Mouse (Mus musculus) megakaryocyte progenitor cell, adult 5-6 weeks (primary cell): ENCODE measurements around the gene Elfn2. TPM values are rescaled to one million over a fixed set of nuclear protein-coding genes. Genes with fewer than 3 reads are reported as not detected.

Source experiments
- ATAC-seq: replicated peaks from 2 replicates; pipeline ENCODE4 v1.8.0; 2016; ENCODE audit warnings: mild to moderate bottlenecking, moderate TSS enrichment, inconsistent platforms; ENCODE audit not compliant: poor library complexity
- total RNA-seq, 2 experiments: library from RNA; stranded (forward) in 1 of 2; stranded (reverse) in 1 of 2; fragments of 157-497, 149-512 nt in 1 of 2; fragments of 200-1000 nt in 1 of 2; gene quantifications; 2 replicates each; pipeline versions ENCODE4 v1.2.3 to v1.2.4; 2015 to 2017

The Elfn2 gene
- total RNA-seq (2015) (not detected in 2 replicates), total RNA-seq (2017) (0.04 TPM in 1 of 2 replicates, not detected in the other)

DNA sequence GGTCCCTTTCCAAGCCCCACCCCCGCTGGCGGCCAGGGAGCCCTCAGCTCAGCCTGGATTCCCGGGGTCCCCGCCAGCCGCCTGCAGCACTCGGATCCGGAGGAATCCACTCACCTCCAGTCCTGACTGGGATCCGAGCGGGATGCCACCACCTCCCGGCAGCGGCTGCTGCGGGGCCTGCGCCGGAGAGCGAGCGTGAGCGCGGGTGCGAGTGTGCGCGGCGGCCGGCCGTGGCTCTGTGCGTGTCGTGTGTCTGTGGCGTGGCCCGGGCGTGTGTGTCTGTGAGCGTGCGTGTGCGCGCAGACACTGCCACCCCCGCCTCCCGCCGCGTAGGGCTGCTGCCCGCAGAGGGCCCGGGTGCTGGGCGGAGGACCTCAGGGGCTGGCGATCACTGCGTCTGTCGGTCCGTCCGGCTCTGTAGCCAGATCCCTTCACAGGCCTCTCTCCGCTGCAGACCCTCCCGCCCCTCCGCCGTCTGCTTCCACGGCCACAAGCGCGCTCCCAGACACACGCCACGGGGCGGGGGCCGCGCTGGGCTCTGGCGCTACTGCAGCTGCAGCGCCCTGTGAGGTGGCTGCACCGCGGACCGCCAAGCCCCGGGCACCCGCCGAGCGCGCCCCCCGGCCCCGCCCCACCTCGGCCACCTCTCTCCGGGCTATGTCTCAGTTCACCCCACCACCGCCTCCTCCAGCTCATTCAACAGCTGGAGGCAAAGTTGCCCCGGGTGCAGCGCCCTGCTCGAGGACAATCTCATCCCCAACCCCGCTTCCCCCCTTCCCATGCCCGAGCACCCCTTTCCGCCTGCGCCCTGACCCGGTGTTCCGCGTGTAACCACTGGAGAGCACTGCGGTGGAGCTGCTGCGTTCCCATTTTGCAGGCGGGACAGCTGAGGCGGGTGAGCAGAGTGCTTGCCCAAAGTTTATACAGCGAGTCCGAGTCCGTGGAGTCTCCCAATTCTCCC, at the start of gene Elfn2:
Gene Elfn2 (minus strand): TSS at position 482 of the 961 bp plus-strand sequence.
- no peak for ATAC-seq

DNA sequence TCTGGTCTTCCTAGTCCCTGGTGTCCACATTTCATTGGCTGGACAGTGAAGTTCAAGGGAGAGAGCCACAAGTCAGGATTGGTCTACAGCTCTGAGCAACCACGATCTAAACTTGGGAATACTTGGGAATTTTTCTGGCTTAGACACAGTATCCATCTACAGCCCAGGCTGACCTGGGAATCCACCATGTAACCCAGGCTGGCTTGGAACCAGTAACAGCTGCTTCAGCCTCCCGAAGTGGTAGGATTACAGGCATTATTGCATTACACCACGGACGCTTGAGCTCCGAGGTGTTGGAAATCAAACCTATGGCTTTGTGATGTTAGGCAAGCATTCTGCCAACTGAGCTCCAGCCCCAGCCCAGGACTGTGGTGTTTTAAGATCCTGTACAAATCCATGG, 45.1 kb upstream of the Elfn2 start:
- ATAC-seq: no peak

DNA sequence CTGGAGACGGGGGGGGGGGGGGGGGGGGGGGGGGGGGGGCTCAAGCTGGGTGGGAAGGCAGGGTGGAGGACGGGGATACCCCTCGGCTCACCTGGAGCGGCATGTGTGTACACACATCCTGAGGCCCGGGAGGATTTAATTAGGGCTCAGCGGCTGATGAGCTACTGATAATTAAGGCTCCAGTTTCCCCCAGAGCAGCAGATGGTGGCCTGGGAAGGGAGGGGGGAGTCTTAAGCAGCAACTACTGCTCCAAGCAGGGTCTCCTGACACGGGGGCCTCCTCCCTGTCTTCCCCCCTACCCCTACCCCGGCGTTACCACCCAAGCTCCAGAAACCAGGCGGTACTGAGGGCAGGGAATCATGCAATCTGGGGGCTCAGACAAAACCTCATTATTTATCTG, 44.6 kb upstream of the Elfn2 start:
- no peak for ATAC-seq

DNA sequence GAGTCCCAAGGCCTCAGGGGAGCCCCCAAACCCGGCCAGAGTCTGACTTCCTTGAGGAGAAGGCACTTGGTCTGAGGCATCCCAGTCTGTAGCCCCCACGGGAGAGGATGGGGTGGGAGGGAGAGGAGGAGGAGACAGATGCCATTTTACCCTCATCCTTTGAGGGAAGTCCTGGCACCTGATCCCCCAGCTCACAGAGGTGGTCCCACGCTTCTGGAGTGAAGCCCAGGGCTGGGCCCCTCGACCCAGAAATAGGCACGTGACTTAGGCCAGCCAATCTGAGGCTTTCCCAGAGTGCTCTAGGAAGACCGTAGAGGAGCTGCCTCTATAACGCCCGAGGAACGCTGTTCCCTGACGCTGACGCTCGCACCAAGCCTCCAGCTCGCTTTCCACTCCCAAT, 42.5 kb upstream of the Elfn2 start:
- ATAC-seq: no peak

DNA sequence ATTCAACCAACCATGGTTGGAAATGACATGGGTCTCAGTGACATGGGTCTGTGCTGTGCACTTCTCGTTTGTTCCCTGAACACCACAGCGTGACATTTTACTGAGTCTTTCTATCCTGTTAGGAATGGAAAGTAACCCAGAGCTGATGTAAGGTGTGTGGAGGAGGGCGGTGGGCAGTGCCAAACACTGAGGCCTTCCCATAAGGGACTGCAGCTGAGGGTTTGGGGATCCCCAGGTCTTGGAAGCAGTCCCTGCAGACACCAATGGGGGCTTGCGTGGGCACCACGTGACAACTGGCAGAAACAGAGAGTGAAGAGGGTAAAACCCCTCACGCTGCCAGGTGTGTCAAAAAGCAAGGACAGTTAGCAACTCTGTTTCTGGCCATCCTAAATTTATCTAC, 39.6 kb upstream of the Elfn2 start:
- no peak for ATAC-seq

DNA sequence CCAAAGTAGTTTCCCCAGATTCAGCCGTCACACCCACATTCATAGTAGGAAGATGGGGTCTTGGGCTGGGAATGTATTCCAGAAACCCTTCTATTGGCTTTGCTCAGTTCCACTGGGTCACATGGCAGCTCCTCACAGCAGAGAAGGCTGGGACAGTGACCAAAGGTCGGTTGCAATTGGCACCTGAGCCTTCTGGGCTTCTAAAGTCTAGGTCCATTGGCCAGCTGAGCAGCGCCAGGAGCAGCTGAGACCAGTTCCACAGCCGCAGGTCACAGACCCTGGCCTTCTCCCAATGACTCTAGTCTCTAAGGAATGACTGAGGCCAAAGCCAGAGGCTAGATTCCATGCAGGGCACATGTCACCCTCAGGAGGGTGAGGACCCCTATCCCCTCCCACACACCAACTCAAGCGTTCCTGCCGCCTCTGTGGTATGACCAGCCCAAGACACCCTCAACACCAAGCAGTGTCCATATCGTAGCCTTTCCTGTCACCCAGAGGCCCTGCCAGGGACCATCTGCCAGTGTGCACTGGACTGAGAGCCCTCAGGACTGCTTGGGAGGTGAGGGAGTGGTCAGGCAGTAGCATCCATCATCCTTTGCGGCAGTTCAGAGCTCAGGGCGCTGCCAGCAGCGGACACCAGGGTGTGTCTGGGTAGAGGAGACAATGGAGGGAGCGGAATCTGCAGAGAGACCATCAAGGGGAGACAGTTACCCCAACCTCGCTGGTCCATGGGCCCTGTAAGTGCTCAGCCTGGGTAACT, 37.6 kb upstream of the Elfn2 start:
- no peak for ATAC-seq

DNA sequence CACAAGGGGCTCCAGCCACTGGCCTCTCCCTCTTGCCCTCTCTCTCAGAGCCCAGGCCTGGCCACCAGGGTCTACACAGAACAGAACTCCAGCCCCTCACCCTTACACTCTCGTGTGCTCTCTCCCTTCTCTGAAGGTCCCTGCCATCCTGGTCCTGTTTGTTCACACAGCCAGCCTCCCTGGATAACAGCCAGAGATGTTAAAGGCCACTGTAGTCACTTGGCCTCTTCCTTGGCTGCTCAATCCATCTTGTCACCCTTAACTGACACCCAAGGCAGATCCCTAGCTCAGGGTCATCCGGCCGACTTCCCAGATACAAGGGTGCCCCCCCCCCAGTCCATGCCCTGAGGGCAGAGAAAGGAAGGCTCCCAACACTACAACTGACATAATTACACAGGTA, 36.7 kb upstream of the Elfn2 start:
- ATAC-seq: no peak

DNA sequence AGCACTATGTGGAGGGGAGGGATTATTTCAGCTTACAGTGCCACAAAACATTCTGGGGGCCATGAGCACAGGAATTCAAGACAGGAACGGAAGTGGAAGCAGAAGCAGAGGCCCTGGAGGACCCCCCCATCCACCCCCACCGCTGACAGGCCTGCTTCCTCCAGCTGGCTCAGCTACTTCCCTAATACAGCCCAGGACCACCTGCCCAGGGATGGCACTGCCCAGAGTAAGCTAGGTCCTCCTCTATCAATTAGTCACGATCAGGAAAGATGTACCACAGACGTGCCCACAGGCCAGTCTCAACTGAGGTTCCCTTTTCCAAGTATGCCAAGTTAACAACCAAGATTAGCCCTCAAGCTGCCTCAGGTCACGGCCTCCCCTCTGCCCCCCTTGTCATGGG, 35.6 kb upstream of the Elfn2 start:
- ATAC-seq: peak; percentile 77

DNA sequence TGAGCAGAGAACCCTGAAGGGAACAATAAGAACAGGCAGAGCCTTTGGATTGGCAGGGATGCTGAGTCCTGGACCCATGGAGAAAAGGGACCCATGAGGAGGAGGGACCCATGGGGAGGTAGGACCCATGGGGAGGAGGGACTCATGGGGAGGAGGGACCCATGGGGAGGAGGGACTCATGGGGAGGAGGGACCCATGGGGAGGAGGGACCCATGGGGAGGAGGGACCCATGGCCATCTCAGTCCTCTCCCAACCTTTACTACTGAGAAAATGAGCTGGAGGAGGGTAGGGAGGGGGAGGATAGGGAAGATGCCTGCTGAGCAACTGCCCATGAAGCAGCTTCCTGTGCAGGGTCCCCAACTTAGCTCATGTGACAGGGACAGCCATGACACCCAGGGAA, 34.4 kb upstream of the Elfn2 start:
- no peak for ATAC-seq

DNA sequence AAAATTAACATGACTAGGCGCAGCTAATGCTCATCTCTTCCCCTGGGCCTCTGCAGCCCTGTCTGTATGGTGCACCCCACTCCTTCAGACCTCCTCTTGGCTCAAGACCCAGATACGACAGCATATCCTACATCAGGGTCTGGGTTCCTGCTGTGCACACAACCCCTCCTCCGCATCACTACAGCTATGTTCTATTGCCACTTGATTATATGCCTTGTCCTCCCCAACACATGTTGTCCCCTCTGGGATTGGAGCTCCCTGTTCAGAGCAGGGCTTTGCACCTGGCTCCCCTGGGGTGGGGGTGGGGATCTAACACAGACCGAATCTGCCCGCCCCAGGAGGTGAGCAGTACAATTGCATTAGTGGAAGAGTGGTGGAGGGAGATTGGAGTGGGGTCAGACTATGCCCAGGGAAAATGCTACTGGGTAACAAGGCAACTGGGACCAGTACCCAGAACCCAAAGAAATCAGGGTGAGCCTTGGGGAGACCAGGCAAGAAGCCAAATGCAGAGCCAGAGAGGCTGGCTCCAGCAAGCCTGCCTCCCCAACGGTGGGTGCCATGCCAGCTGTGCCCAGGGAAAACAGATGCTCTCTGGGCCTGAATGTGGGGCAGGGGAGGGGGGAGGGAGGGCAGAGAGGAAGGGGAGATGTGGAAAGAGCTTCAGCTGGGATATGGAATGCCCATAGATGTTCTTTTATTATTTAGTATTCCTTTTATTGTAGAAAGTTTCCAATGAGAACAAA, 32.2 kb upstream of the Elfn2 start:
- no peak for ATAC-seq

DNA sequence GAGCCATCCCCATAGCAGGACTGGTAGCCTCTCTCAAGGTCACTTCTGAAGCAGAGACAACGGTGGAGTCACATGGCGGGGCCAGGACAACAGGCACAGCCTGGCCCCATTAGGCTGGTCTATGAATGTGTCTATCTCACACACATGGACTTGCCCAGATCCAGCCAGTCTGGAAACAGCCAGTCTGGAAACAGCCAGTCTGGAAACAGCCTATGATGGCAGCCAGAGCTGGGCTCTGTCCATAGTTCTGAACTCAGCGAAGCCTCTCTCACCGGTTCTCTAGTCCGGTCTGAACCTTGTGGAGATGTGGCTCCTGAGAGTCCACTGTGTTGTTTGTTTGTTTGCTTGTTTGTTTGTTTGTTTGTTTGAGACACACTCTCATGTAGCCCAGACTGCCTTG, 31.3 kb upstream of the Elfn2 start:
- 0 out of 2 replicates have a peak, but pooled peaks have one; percentile 26 for ATAC-seq

DNA sequence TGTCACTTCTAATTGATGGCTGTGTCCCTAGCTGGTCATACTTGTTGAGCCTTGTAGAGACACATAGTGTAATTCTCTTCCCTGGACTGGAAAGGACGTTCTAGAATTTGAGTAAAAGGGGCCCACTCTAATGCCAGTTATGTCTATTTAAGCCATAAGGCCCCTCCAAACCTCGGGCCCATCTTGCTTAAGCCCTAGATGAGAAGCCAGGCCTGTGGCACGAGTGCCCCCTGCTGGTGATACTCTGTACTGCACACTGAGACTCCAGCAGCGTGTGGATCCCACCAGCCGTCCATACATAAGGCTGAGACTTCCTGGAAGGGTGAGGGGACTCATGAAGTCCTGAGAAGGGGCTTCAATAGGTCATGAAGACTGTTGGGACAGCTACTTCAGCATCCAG, 25.6 kb upstream of the Elfn2 start:
- peak; percentile 88 for ATAC-seq

DNA sequence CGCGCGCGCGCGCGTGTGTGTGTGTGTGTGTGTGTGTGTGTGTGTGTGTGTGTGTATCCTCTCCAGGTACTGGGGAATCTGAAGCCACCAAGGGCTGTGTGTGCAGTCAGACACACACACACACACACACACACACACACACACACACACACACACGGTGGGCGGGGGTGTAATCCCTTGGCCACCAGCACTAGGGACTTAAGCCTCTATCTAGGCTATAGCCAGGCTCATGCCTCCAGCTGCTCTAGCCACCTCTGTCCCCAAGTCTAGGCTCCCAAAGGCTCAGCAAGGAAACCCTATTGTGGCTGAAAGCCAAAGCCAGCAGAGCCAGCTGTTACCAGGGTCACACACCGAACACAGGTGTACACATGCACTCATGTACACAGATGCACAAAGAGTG, 24.3 kb upstream of the Elfn2 start:
- ATAC-seq: no peak

DNA sequence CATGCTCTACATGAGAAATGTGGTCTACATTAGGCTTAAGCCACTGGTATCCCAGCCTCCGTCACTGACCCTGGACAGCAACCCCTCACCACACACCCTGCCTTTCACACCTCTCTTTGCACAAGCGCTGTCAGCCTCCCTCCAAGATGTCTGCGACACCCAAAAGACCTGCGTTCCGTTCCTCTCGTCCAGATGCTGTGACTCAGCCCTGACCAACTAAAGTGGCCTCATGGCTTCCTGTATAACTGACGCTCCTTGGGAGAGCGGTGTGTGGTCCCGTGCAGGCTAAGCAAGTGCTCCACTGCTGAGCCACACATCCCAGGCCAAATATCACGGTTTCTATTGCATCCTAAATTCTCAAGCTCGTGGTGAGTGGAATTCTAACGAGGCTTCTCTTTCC, 22.1 kb upstream of the Elfn2 start:
- peak; percentile 52 for ATAC-seq

DNA sequence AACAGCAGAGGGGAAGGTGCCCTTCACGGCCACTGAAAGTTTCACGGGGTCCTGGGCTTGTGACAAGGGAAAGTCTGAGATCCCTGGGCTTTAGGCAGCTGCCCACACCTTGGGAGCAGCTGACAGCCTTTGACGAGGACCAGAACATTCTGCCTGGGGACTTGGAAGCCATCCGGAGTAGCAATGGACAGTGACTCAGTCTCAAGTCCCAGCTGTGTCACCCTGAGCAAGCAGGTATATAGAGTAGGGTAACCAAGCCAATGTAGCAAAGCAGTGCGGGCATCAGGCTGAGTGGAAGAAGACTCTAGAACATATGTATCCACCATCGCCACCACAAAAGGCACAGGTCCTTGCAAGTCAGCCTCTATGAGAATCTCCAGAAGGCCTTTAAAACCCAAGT, 18.6 kb upstream of the Elfn2 start:
- ATAC-seq: no peak

DNA sequence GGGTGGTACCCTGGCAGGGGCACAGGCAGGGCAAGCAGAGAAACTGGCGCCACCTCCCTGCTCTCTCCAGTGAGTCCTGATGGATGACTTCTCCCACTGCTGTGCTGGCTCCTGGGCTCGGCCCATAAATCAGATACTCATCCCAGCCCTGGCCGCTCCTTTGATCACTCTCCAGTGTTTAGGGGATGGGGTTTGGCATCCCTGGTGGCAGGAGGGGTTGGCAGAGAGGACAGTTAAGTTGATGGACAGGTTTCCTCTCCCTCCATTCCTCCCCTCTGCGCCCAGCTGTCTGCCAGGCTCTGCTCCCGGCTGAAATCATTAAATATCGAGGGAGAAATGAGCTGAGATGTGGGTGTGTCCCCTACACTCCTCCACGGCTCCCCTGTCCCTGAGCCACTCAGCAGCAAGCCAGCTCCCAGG, 18.1 kb upstream of the Elfn2 start:
- no peak for ATAC-seq

DNA sequence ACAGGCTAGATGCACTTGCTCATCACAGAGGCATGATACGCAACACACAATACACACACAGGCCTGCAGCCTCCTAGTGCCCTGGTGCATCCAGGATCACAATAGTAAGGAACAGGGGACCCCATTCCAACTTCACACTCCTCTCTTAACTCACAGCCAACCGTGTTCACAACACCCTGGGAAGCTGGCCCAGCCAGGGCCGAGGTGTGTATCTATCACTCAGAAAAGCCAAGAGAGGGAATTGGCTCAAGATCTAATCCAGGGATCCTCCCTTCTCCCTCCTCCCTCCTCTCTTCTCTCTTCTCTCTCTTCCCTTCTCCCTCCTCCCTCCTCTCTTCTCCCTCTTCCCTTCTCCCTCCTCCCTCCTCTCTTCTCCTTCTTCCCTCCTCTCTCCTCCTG, 17.6 kb upstream of the Elfn2 start:
- no peak for ATAC-seq

DNA sequence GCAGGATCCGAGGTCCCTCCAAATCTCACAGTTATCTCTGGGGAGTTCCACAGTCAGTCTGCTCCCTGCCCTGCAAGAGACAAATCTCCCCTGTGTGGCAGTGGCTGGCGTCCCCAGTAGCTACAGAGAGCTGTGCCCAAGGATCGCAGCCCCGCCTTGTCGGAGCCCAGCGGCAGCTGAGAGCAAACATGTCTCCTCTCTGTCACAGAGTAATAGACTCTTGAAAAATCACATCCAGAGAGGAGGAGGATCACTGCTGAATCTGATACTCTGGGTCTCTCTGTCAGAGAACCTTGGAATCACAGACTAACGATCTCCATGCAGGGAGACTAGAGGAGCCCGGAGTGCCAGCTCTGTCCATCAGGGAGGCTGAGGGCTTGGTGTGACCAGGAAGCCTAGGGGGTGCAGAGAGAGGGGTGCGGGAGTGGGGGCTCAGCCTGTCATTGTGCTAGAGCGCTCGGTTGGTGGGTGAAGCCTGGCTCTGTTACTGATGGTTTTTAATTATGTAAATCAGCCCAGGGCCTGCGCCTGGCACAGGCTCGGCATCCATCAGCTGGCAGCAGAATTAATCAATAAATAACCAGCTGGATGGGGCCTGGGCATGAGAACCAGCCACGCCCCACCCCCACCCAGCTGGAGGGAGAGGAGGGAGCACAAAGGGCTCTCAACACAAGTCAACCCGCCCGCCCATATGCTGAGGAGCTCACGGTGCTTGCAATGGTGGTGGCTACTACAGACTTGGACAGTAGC, 17.0 kb upstream of the Elfn2 start:
- no peak for ATAC-seq

DNA sequence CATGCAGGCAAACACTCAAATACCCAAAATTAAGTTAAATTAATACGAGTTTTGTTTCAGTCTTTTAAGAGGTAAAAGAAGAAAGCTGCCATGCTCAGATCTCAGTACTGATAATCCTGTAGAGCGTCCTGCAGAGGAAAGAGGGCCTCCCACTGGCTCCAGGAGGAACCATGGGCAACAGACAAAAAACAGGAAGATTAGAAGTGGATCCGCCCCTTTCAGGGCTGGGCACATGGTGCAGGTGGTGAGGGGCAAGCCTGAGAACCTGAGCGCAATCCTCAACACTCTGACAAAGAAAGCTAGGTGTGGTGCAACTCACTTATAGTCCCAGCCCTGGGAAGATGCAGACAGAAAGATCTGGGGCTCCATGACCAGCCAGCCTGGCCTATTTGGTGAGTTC, 13.3 kb upstream of the Elfn2 start:
- ATAC-seq: peak; percentile 52

DNA sequence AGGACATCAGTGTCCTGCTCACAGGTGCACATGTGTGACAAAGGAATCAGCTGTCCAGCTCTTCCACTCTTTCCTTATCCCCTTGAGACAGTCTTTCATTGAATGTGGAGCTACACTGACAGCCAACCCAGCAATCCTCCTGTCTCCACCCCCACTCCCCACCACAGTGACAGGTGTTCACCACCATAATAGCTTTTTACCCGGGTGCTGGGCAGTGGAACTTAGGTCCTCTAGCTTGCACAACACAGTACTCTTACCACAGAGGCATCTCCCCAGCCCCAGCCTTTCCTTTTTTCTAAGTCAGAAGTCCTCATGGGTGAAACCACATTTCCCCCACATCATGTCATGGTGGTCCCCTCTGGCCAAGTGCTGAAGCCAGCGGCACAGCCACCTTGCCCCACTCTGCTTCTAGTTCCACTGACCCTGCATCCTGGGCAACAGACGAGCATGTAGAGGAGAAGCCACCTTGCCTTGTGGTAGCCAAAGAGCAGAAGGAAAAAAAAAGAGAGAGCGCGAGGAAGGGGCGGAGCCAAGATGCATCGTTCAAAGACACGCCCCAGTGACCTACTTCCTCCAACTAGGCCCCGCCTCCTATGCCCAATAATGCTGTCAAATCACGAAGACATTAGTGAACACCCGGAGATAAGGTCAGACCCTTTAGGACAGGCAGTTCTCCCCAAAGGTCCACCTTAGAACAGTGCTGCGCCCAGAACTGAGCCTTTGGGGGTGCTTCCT, 11.9 kb upstream of the Elfn2 start:
- ATAC-seq: peak; percentile 74
